Mouse (Mus musculus) macrophage (primary cell): ENCODE measurements around the gene Scnn1a. TPM values are rescaled to one million over a fixed set of nuclear protein-coding genes. Genes with fewer than 3 reads are reported as not detected.

Experiments
- H3K27ac ChIP-seq: fragments of 350-480 bp; formaldehyde crosslinking; 2 replicates; pipeline ENCODE4 v1.9.0; 2021
- H3K36me3 ChIP-seq: fragments of 350-480 bp; formaldehyde crosslinking; 2 replicates; pipeline ENCODE4 v1.9.0; 2021; ENCODE audit errors: inconsistent target
- H3K4me3 ChIP-seq: fragments of 350-480 bp; formaldehyde crosslinking; 2 replicates; pipeline ENCODE4 v1.9.0; 2021; ENCODE audit errors: inconsistent target
- H3K79me2 ChIP-seq: fragments of 350-480 bp; formaldehyde crosslinking; 2 replicates; pipeline ENCODE4 v1.9.0; 2021; ENCODE audit errors: inconsistent target
- WGBS: methylation state at CpG from one replicate; pipeline ENCODE4 v1.1.7; 2026; ENCODE audit warnings: inconsistent platforms; ENCODE audit not compliant: missing documents; 5-methylcytosine and 5-hydroxymethylcytosine counted together
- polyA plus RNA-seq: library from polyadenylated mRNA; stranded (reverse); fragments of 250-400 nt; gene quantifications from 3 replicates; pipeline ENCODE4 v1.2.4, GENCODE M21; 2018; ENCODE audit warnings: inconsistent platforms

Scnn1a gene
- polyA plus RNA-seq, 1 experiment from 2014 or later = 1.8 TPM

DNA sequence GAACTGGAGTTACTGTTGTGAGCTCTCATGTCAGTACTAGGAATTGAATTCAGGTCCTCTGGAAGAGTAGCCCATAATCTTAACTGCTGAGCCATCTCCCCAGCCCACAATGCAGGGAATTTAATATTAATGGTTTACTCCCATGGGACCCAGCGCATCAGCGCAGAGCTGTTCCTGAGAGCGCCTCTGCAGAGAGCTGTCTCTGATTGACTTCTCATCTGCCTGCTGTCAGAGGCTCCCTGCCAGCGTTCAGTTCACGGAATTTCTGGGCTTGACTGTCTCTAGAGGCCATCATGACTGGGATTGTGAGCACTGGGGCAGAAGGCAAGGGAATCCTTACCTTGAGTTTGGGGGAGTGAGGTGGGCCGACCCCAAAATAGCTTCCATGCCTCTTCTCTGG lies 56.6 kb downstream of the Scnn1a start:
- Histone ChIP-seq H3K27ac (no peak overlapping the region), H3K79me2 (no peaks in the 10 kb centered on the region), H3K4me3 (no peak overlapping the region), H3K36me3 (no peaks in the 10 kb centered on the region)
- WGBS = 100% methylated on average over 6 of the region's 6 CpGs

GRCm38 (mm10) chr6:125377582-125378451 lies 57.4 kb downstream of the Scnn1a start:
- no peaks in the 10 kb centered on the region for H3K79me2 ChIP-seq
- no peaks in the 10 kb centered on the region for H3K36me3 ChIP-seq
- H3K4me3 ChIP-seq = no peak overlapping the region
- 59% methylated on average over 16 of the region's 16 CpGs for WGBS
- no peak overlapping the region for H3K27ac ChIP-seq

- H3K36me3 ChIP-seq = no peaks in the 10 kb centered on the region
- 72% methylated on average over 6 of the region's 6 CpGs for WGBS
- no peaks in the 10 kb centered on the region for H3K79me2 ChIP-seq
- no peak overlapping the region for H3K4me3 ChIP-seq
- no peak overlapping the region for H3K27ac ChIP-seq
These were observed 58.2 kb downstream of the Scnn1a start for GRCm38 (mm10) chr6:125378621-125379020.

- no peaks in the 10 kb centered on the region for H3K36me3 ChIP-seq
- no peak overlapping the region for H3K27ac ChIP-seq
- WGBS = 37% methylated on average over 8 of the region's 9 CpGs
- no peak overlapping the region for H3K4me3 ChIP-seq
- no peaks in the 10 kb centered on the region for H3K79me2 ChIP-seq
These were observed 59.3 kb downstream of the Scnn1a start for GRCm38 (mm10) chr6:125379781-125380180.

DNA sequence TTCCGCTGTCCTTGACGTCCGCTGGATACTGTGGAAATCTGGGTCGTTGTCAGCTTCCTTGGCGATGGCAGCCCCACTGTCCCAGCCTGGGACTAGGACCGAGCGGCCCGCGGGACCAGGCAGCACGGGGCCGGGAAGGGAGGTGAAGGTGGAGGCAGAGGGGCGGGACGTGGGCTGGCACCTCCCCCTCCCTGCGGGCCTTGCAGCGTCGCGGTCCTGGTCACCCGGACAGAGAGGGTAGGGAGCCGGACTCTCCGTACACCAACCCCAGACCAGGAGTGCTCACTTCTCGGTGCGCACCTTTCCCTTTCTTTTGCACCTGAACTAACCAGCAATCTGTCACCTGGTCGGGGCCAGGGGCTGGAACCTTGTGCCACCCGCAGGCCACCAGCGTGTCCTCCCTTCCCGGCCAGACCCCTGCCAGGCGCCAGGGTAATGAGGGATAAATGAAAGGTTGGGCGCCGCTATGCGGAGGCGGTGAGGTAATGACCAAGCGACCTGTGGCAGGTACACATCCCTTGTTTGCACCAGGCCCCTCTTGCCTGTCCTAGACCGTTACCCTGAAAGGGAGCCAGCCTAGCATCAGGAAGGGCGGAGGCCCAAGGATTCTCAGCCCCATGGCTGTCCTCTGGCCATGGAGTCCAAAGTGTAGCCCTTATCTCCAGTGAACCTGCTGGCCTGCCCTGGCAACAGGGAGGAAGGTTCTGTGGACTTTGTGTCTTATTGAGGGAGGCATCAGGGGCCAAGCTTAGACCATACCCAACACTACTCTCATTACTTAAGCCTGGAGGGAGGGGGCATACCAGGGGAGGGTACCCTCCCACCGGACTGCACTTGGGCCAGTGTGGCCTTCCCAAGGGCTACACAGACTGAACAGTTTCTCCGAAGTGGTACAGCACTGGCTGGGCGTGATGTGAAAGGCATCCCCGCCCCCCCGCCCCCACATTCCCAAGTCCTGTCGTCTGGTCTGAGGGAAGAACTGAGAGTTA lies 60.2 kb downstream of the Scnn1a start, which contains the start of gene Plekhg6:
Gene Plekhg6 (minus strand): TSS at position 422 of the 989 bp plus-strand sequence.
- Histone ChIP-seq H3K27ac (no peak within 1 kb of the TSS), H3K79me2 (no peaks in the 10 kb centered on the region), H3K36me3 (no peaks in the 10 kb centered on the region), H3K4me3 (no peak within 1 kb of the TSS)
- WGBS = 24% methylated on average over 34 of the region's 40 CpGs

DNA sequence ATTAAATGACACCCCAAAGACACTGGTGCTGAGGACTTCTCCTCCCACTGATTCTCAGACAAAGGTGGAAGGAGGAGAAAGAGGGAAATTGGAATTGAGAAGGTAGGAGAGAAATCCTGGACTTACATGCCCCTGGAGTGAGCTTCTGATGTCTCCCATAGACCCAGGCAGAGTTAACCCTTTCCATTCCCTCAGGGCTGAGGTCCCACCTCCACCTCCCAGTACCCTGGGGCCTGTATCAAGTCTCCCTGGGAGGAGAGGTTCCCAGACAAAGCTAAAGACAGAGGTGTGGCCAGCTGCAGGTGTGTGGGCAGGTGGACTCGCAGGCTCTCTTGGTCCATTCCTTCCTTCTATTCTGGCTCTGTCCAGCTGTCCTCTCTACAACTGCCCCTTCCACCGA lies 61.6 kb downstream of the Scnn1a start:
- H3K4me3 ChIP-seq = no peak overlapping the region
- WGBS = 100% methylated on average over 2 of the region's 2 CpGs
- H3K36me3 ChIP-seq = no peaks in the 10 kb centered on the region
- no peak overlapping the region for H3K27ac ChIP-seq
- H3K79me2 ChIP-seq = no peaks in the 10 kb centered on the region

DNA sequence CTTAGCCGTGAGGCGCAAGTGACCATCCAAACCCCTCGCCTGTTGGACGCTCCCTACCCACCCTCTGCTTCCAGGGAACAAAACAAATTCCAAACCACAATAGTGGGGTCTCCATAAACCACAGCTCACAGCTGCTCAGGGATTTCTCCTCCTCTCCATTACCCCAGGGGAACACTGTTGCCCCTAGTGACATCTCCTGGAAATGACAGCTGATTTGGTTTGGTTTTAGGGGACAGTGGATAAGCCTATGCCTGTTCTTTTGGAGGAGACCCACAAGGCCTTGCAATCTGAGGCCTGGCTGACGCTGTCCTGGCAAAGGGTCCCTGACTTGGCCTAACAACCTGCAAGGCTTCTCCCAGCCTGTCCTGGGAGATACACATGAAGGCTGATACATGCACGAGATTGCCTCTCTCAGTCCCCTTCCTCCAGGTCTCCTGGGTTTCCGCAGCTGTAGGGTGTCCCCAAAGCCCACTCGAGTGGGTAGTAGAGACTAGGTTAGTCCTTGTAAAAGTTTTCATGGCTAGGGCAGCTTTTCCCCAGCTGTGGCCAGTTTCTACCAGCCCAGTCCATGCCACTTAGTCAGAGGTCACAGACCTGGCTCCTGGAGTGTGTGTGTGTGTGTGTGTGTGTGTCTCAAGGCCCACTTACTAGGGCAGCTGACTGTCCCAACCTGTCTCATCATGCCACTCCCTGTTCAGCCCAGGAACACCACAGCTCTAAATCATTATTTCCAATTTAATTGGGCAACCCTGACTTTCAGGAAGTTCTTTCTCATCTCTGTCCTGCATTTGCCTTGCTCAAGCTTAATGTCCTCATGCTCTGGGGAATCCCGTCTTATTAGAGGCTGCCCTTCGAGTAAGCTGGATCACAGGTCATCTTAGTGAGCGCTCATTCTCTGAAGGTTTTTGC lies 64.9 kb downstream of the Scnn1a start:
- Histone ChIP-seq H3K36me3 (no peaks in the 10 kb centered on the region), H3K4me3 (no peak overlapping the region), H3K79me2 (no peaks in the 10 kb centered on the region), H3K27ac (no peak overlapping the region)
- 79% methylated on average over 11 of the region's 11 CpGs for WGBS

DNA sequence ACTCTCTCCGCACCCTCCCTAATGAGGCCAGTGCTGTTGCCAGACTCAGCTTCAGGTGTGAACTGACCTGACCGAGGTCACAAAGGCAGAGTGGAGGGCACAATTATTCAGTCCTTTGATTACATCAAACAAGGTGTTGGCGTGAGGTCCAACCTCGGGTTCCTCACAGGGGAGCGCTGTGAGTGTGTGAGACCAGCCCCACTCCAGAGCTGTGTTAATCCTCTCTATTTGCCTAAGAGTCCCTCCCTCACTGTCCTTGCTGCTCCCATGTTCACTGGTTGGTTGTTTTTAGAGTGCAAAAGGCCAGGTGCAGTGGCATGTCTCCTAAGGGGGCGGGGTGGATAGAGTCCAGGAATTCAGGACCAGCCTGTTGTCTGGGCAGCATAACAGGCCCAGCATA lies 65.6 kb downstream of the Scnn1a start:
- Histone ChIP-seq H3K27ac (no peak overlapping the region), H3K36me3 (no peaks in the 10 kb centered on the region), H3K79me2 (no peaks in the 10 kb centered on the region), H3K4me3 (no peak overlapping the region)
- 93% methylated on average over 6 of the region's 6 CpGs for WGBS

GRCm38 (mm10) chr6:125389853-125390252 lies 69.4 kb downstream of the Scnn1a start:
- Histone ChIP-seq H3K27ac (no peak overlapping the region), H3K36me3 (no peaks in the 10 kb centered on the region), H3K79me2 (no peaks in the 10 kb centered on the region), H3K4me3 (no peak overlapping the region)
- WGBS = 86% methylated on average over 5 of the region's 5 CpGs

Other genes with a start within 250 kb of the Scnn1a start
- gene Chd4, start 224.7 kb upstream of the Scnn1a start, polyA plus RNA-seq = 102 to 280 TPM (median 126 TPM) in 3 replicates
- gene Nop2, start 188.8 kb upstream of the Scnn1a start, polyA plus RNA-seq = 15.3 to 47.0 TPM (median 23.8 TPM) in 3 replicates
- gene Iffo1, start 175.4 kb upstream of the Scnn1a start, polyA plus RNA-seq = 14.3 to 29.7 TPM (median 18.2 TPM) in 3 replicates
- gene Gapdh, start 154.2 kb upstream of the Scnn1a start, polyA plus RNA-seq = 1,249 to 2,484 TPM (median 2,323 TPM) in 3 replicates
- 6.0 to 12.7 TPM (median 10.3 TPM) in 3 replicates for gene Ncapd2, start 129.0 kb upstream of the Scnn1a start, polyA plus RNA-seq
- gene Mrpl51, start 128.9 kb upstream of the Scnn1a start, polyA plus RNA-seq = 32.5 to 47.9 TPM (median 40.8 TPM) in 3 replicates
- 4.9 to 8.4 TPM (median 6.3 TPM) in 3 replicates for gene Vamp1, start 105.1 kb upstream of the Scnn1a start, polyA plus RNA-seq
- gene Tapbpl, start 88.8 kb upstream of the Scnn1a start, polyA plus RNA-seq = 11.1 to 31.4 TPM (median 11.5 TPM) in 3 replicates
- gene Cd27, start 83.6 kb upstream of the Scnn1a start, polyA plus RNA-seq = not detected in 3 replicates
- gene Tuba3a, start 34.6 kb upstream of the Scnn1a start, polyA plus RNA-seq = not detected in 3 replicates
- gene Ltbr, start 6.8 kb upstream of the Scnn1a start, polyA plus RNA-seq = 54.9 to 70.4 TPM (median 60.9 TPM) in 3 replicates
- gene Tnfrsf1a, start 28.7 kb downstream of the Scnn1a start, polyA plus RNA-seq = 140 to 157 TPM (median 155 TPM) in 3 replicates
- not detected in 3 replicates for gene Plekhg6, start 60.1 kb downstream of the Scnn1a start, polyA plus RNA-seq
- 296 to 414 TPM (median 359 TPM) in 3 replicates for gene Cd9, start 174.1 kb downstream of the Scnn1a start, polyA plus RNA-seq
- 12.6 to 39.2 TPM (median 15.9 TPM) in 3 replicates for gene Vwf, start 226.1 kb downstream of the Scnn1a start, polyA plus RNA-seq